Mouse (Mus musculus): ENCODE data around the gene Hoxb6. TPM values are rescaled to one million over a fixed set of nuclear protein-coding genes. Genes with fewer than 3 reads are reported as not detected.

Hoxb6 gene
- total and polyA plus RNA-seq, 2 experiments = 0.15 TPM; not detected in 1

GRCm38 (mm10) chr11:96299781-96300180, 7.5 kb downstream of the Hoxb6 start:
- 12% methylated on average over 9 of the region's 9 CpGs for WGBS
- H3K27me3 ChIP-seq (ENCODE audit: control insufficient read depth, insufficient read depth, low read length) = peaks cover 35% of the 10 kb centered on the region
- H3K27ac ChIP-seq (replicated peaks; ENCODE audit: insufficient read depth, low read depth, low read length) = no peak overlapping the region
- no peak overlapping the region for H3K4me3 ChIP-seq (ENCODE audit: insufficient read depth, low read depth, low read length)
- H3K4me1 ChIP-seq (ENCODE audit: control insufficient read depth, insufficient read depth, low read length) = no peaks in the 10 kb centered on the region
- H3K9ac ChIP-seq (ENCODE audit: low read depth, low read length) = no peak overlapping the region
- H3K79me2 ChIP-seq (ENCODE audit: control insufficient read depth, insufficient read depth, low read length) = no peaks in the 10 kb centered on the region
- TF ChIP-seq POLR2A (IDR thresholded peaks at IDR 0.05; ENCODE audit: extremely low read depth, insufficient read depth, low read length) (no peak), CTCF (IDR thresholded peaks at IDR 0.05; ENCODE audit: low read depth, low read length) (no peak)
- no peaks in the 10 kb centered on the region for H3K36me3 ChIP-seq (ENCODE audit: control insufficient read depth, insufficient read depth, low read length)
- DNase-seq (ENCODE audit: extremely low read depth, low read depth, low spot score) = no peak

GRCm38 (mm10) chr11:96300354-96301063, 8.2 kb downstream of the Hoxb6 start:
- 12% methylated on average over 35 of the region's 35 CpGs for WGBS
- H3K4me1 ChIP-seq (ENCODE audit: control insufficient read depth, insufficient read depth, low read length) = no peaks in the 10 kb centered on the region
- H3K27me3 ChIP-seq (ENCODE audit: control insufficient read depth, insufficient read depth, low read length) = peaks cover 32% of the 10 kb centered on the region
- no peak overlapping the region for H3K27ac ChIP-seq (replicated peaks; ENCODE audit: insufficient read depth, low read depth, low read length)
- H3K4me3 ChIP-seq (ENCODE audit: insufficient read depth, low read depth, low read length) = no peak overlapping the region
- no peak for DNase-seq (ENCODE audit: extremely low read depth, low read depth, low spot score)
- no peaks in the 10 kb centered on the region for H3K36me3 ChIP-seq (ENCODE audit: control insufficient read depth, insufficient read depth, low read length)
- no peaks in the 10 kb centered on the region for H3K79me2 ChIP-seq (ENCODE audit: control insufficient read depth, insufficient read depth, low read length)
- no peak overlapping the region for H3K9ac ChIP-seq (ENCODE audit: low read depth, low read length)
- TF ChIP-seq POLR2A (IDR thresholded peaks at IDR 0.05; ENCODE audit: extremely low read depth, insufficient read depth, low read length) (no peak), CTCF (IDR thresholded peaks at IDR 0.05; ENCODE audit: low read depth, low read length) (no peak)

- no peak overlapping the region for H3K27ac ChIP-seq (replicated peaks; ENCODE audit: insufficient read depth, low read depth, low read length)
- no peaks in the 10 kb centered on the region for H3K79me2 ChIP-seq (ENCODE audit: control insufficient read depth, insufficient read depth, low read length)
- TF ChIP-seq POLR2A (IDR thresholded peaks at IDR 0.05; ENCODE audit: extremely low read depth, insufficient read depth, low read length) = no peak
- DNase-seq (ENCODE audit: extremely low read depth, low read depth, low spot score) = no peak
- H3K4me3 ChIP-seq (ENCODE audit: insufficient read depth, low read depth, low read length) = no peak overlapping the region
- peaks cover 28% of the 10 kb centered on the region for H3K27me3 ChIP-seq (ENCODE audit: control insufficient read depth, insufficient read depth, low read length)
- no peaks in the 10 kb centered on the region for H3K4me1 ChIP-seq (ENCODE audit: control insufficient read depth, insufficient read depth, low read length)
- 26% methylated on average over 10 of the region's 10 CpGs for WGBS
- H3K9ac ChIP-seq (ENCODE audit: low read depth, low read length) = no peak overlapping the region
- no peaks in the 10 kb centered on the region for H3K36me3 ChIP-seq (ENCODE audit: control insufficient read depth, insufficient read depth, low read length)
These were observed 8.8 kb downstream of the Hoxb6 start for GRCm38 (mm10) chr11:96301064-96301431.

GRCm38 (mm10) chr11:96301837-96302236, 9.6 kb downstream of the Hoxb6 start:
- Histone ChIP-seq H3K36me3 (ENCODE audit: control insufficient read depth, insufficient read depth, low read length) (no peaks in the 10 kb centered on the region), H3K79me2 (ENCODE audit: control insufficient read depth, insufficient read depth, low read length) (no peaks in the 10 kb centered on the region), H3K27ac (replicated peaks; ENCODE audit: insufficient read depth, low read depth, low read length) (no peak overlapping the region), H3K4me3 (ENCODE audit: insufficient read depth, low read depth, low read length) (no peak overlapping the region), H3K27me3 (ENCODE audit: control insufficient read depth, insufficient read depth, low read length) (peaks cover 28% of the 10 kb centered on the region), H3K9ac (ENCODE audit: low read depth, low read length) (no peak overlapping the region), H3K4me1 (ENCODE audit: control insufficient read depth, insufficient read depth, low read length) (no peaks in the 10 kb centered on the region)
- 20% methylated on average over 15 of the region's 15 CpGs for WGBS
- TF ChIP-seq CTCF (IDR thresholded peaks at IDR 0.05; ENCODE audit: low read depth, low read length) (no peak), POLR2A (IDR thresholded peaks at IDR 0.05; ENCODE audit: extremely low read depth, insufficient read depth, low read length) (no peak)
- DNase-seq (ENCODE audit: extremely low read depth, low read depth, low spot score) = no peak

GRCm38 (mm10) chr11:96302381-96303150, 10.3 kb downstream of the Hoxb6 start:
- no peaks in the 10 kb centered on the region for H3K36me3 ChIP-seq (ENCODE audit: control insufficient read depth, insufficient read depth, low read length)
- TF ChIP-seq POLR2A (IDR thresholded peaks at IDR 0.05; ENCODE audit: extremely low read depth, insufficient read depth, low read length) (no peak), CTCF (IDR thresholded peaks at IDR 0.05; ENCODE audit: low read depth, low read length) (no peak)
- no peak for DNase-seq (ENCODE audit: extremely low read depth, low read depth, low spot score)
- 21% methylated on average over 23 of the region's 23 CpGs for WGBS
- peaks cover 28% of the 10 kb centered on the region for H3K27me3 ChIP-seq (ENCODE audit: control insufficient read depth, insufficient read depth, low read length)
- H3K4me3 ChIP-seq (ENCODE audit: insufficient read depth, low read depth, low read length) = no peak overlapping the region
- H3K27ac ChIP-seq (replicated peaks; ENCODE audit: insufficient read depth, low read depth, low read length) = no peak overlapping the region
- H3K4me1 ChIP-seq (ENCODE audit: control insufficient read depth, insufficient read depth, low read length) = no peaks in the 10 kb centered on the region
- no peak overlapping the region for H3K9ac ChIP-seq (ENCODE audit: low read depth, low read length)
- no peaks in the 10 kb centered on the region for H3K79me2 ChIP-seq (ENCODE audit: control insufficient read depth, insufficient read depth, low read length)

Data from liver, adult 2 months (tissue).